Mouse (Mus musculus): ENCODE measurements at regions not wholly inside any gene's neighbourhood (a gene's known extent, or its start where the extent isn't known, plus 50 kb on each side); places are given as distances from the start of the nearest gene placed in this dataset.

DNA sequence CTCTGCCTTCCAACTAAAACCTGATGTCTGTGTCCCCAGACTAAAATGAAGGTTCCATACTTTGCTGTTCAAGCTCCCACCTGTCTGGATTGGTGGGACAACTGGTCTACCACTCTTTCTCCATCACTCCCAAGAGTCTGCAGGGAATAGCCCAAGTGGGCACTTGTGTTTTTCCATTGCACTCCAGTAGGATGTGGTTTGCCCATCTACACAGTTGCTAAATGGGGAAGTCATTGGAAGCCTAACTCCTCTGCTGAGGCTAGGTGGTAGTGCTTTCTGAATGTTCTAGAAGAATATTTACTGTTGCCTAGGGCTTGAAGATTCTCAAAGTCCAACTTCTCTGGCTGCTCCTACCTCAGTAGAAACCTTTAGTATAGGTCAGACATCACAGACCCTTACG lies 125.0 kb downstream of the Mtx3 start:
- intact Hi-C loops (cut with DNase I), result no loop called here
- DNase-seq (ENCODE audit: low spot score in 2 of 2), result no peak

GRCm38 (mm10) chr13:92972891-92973290 lies 128.3 kb downstream of the Mtx3 start:
- no peak for DNase-seq (ENCODE audit: low spot score in 2 of 2)
- intact Hi-C loops (cut with DNase I), result loop anchor here (5.0 kb wide), 1 partner anchor 216 kb away; no protein-coding TSS in a partner anchor

DNA sequence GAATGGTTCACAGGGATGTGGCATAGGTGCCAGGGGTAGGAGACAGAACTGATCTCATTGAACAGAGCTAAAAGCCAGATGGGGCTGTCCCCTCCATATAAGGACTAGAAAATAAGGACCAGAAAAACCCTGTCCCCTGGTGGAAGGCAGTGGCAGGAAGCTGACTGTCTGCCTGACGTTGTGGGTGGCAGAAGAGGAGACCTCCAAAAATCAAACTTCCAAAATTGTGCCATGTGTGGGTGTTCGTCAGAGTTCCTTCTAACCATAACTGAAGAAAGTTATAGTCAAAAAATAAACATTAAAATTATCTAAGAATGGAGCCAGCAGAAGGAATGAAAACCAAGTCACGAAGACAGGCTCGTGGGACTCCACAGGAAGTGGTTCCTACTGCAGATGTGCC lies 129.2 kb downstream of the Mtx3 start:
- DNase-seq (ENCODE audit: low spot score in 2 of 2), result peak; percentile 51 to 93
- intact Hi-C loops (cut with DNase I), result loop anchor here (1.0 to 5.0 kb wide), 2 partner anchors 27 to 216 kb away; no protein-coding TSS in a partner anchor

DNA sequence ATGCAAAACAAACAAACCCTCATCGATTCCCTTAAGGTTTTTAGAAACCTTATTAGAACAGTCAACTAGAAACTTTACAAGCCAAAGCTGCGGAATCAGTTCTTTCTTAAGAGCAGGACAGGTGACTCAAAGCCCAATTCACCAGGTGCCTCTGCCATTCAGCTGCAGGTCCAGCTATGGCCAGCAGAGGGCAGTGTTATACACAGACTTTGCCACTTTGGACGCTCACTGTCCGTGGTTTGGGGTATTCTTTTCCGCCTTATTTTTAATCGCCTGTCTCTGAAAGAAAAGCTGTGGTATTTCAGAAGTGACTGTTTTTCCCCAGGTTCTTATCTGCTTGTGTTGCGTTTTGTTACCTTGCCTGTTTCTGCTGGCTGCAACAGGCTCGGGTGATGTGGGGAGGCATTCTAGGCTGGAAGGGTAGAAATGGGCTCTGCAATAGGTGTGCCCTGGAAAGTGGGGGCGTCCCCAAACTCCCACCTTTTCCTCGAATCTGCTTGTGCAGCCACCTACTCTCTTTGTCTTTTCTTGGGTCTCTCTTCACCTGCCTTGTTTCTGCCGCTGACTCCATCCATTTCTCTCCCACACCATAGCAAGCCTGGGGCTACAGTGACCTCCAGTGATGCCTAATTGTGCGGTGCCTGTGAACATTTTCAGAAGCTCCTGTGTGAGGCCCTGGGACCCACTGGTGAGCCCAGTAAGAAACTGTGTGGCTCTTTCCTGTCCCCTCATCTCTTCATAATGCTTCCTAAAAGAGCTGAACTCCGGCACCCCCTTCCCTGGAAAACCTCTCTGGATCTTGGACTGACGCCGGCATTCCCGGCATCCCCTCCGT lies 142.4 kb downstream of the Mtx3 start:
- intact Hi-C loops (cut with DNase I), result loop anchor here (1.0 to 5.0 kb wide), 6 partner anchors 70 to 315 kb away; partner anchors contain the start of gene Tent2
- DNase-seq (ENCODE audit: low spot score in 2 of 2), result peak; percentile 82

DNA sequence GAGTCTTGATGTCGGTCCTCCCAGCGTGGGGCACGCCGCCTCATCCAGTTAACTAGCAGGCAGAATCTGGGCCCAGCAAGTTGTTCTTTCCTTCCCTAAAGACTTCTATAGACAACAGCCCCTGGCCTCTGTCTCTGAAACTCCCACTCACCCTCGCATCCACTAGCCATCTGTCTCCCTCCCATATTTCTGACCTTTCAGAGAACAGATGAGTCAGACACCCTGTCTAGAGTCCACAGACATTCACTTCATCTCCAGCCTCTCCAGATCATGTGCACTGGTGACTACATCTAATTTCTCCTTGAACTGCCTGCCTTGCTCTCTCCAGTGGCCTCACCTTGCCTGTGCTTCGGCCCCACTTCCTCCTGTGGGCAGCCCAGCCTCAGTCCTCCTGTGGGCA lies 143.1 kb downstream of the Mtx3 start:
- peak in 1 of 2 experiments; percentile 80 for DNase-seq (ENCODE audit: low spot score in 2 of 2)
- intact Hi-C loops (cut with DNase I), result loop anchor here (5.0 kb wide), 5 partner anchors 70 to 315 kb away; partner anchors contain the start of gene Tent2

DNA sequence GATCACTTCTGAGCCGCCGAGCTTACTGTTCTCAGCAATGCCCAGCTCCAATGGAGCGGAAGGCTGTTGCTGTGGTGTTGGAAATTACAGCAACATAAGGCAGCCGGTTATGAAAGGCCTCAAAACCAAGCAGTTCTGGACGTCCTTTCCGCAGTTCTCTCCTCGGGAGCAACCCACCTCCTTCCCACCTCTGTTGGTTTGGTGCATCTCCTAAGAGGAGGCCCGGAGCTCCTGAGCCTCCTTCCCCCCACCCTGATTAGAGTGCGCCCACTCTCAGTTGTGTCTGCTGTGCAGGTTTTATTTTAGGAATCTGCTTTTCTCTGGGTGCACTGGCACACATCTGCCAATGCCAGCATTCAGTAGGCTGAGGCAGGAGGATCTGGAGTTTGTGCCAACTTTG lies 144.0 kb downstream of the Mtx3 start:
- DNase-seq (ENCODE audit: low spot score in 2 of 2), result no peak
- intact Hi-C loops (cut with DNase I), result loop anchor here (5.0 kb wide), 5 partner anchors 69 to 314 kb away; partner anchors contain the start of gene Tent2

- DNase-seq (ENCODE audit: low spot score in 2 of 2), result no peak
- intact Hi-C loops (cut with DNase I), result no loop called here
Observed at GRCm38 (mm10) chr13:92990316-92991206, 146.0 kb downstream of the Mtx3 start.

Measured in left cerebral cortex, postnatal 25 days (tissue).